ENCODE assay signal across 15 mouse cellular contexts in the genomic region with DNA sequence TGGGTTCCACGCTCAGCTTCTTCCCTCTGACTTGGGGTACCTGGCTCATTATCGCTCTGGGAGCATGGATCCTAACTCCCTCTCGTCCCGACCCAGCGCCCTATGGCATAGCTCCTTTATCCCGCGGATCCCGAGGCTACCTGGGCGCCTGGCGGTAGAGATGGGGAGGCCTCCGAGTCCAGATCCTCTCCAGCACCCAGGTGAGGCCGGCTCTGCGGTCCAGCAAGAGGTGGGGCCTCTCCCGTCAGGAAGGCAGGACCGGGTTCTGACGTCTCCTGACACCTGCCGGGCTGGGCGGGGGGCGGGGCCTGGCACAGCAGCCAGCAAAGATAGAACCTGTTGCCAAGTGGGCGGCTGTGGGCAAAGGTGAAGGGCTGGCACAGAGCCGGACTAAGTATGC. TPM values are rescaled to one million over a fixed set of nuclear protein-coding genes. Genes with fewer than 3 reads are reported as not detected.
DNase-seq lines count a peak whose midpoint lies in the region; ATAC-seq lines count a peak whose summit lies in the region.
"Had no signal": no experiment of that assay in that cellular context is flagged by ENCODE, and none has a peak within 500 bp of the region (broad histone marks: within the 10 kb centered on the region; RNA-seq: fewer than 3 reads in every experiment).

No protein-coding gene starts in this region.

- no peak overlapping the region for H3K27ac ChIP-seq in forebrain, embryonic 16.5 days (ENCODE audit: low read length)
- H3K27ac ChIP-seq: hindbrain, embryonic 14.5 days; left cerebral cortex, adult 2 months; macrophage had no signal

- peaks cover 5% of the 10 kb centered on the region for H3K27me3 ChIP-seq in forebrain, embryonic 16.5 days (replicated peaks; ENCODE audit: control insufficient read depth, insufficient read depth, low read length)

- H3K9ac ChIP-seq in forebrain, embryonic 16.5 days (replicated peaks; ENCODE audit: low read depth, low read length), result no peak overlapping the region
- H3K9ac ChIP-seq: hindbrain, embryonic 14.5 days had no signal

- no peak overlapping the region for H3K4me2 ChIP-seq in forebrain, embryonic 16.5 days (ENCODE audit: low read length)
- H3K4me2 ChIP-seq: hindbrain, embryonic 14.5 days had no signal

- H3K9me3 ChIP-seq in forebrain, embryonic 16.5 days (ENCODE audit: control insufficient read depth, low read length), result 0 out of 2 replicates have a peak, but pooled peaks cover 2% of the 10 kb centered on the region

- ATAC-seq in cerebellum, adult (ENCODE audit: insufficient number of reproducible peaks, low FRiP score, low TSS enrichment), result no peak
- no peak for ATAC-seq in forebrain, embryonic 16.5 days
- ATAC-seq: forebrain, embryonic 14.5 days had no signal

- H3K36me3 ChIP-seq in forebrain, embryonic 16.5 days (ENCODE audit: control insufficient read depth, insufficient read depth), result no peaks in the 10 kb centered on the region

- H3K4me1 ChIP-seq in forebrain, embryonic 16.5 days (replicated peaks; ENCODE audit: control insufficient read depth, insufficient read depth, low read length), result peaks cover 9% of the 10 kb centered on the region

- no peak overlapping the region for H3K4me3 ChIP-seq in forebrain, embryonic 16.5 days (replicated peaks; ENCODE audit: low read length)
- H3K4me3 ChIP-seq: left cerebral cortex, adult 2 months; myocyte had no signal

- 14% methylated on average over 21 of the region's 21 CpGs for WGBS in forebrain, embryonic 16.5 days

- DNase-seq in cerebellum, adult 18-20 months, result peak; percentile 31 to 43
- DNase-seq in urinary bladder, adult 2 months (ENCODE audit: low spot score), result peak; percentile 56
- no peak for DNase-seq in urinary bladder, postnatal 10 days (ENCODE audit: low spot score)
- DNase-seq in lung, postnatal 10 days, result peak; percentile 71
- no peak for DNase-seq in MN1 (ENCODE audit: low spot score)
- no peak for DNase-seq in right cerebral cortex, postnatal 10 days (ENCODE audit: low spot score in 2 of 2)
- DNase-seq: right cerebral cortex, adult 18-20 months; thymus, adult 18-20 months had no signal

RNA-seq across cellular contexts. Expression of a gene that starts 1.5 kb away (rescaled TPM):
- 8.7 and 16.9 TPM in 2 replicates for polyA plus RNA-seq in urinary bladder, adult 2 months (2012; rRNA removed)
- 1.6 and 1.7 TPM in 2 replicates for polyA plus RNA-seq in forebrain, embryonic 16.5 days (2015; fragmentation: Nextera tagmentation; extraction: Ambion mirVana)
- polyA plus RNA-seq: macrophage had no signal

RNA-seq across cellular contexts. Expression of a gene that starts 39.4 kb away (rescaled TPM):
- not detected in 2 replicates for polyA plus RNA-seq in urinary bladder, adult 2 months (2012; rRNA removed)
- polyA plus RNA-seq in forebrain, embryonic 16.5 days (2015; fragmentation: Nextera tagmentation; extraction: Ambion mirVana), result not detected in 2 replicates
- polyA plus RNA-seq: forebrain, embryonic 14.5 days; hindbrain, embryonic 14.5 days; macrophage; myocyte had no signal

Comparison
In these comparisons a context has a peak if more than half of its experiments do, and no peak if none do; other contexts are left out.
1. DNase-seq: peak in cerebellum, adult 18-20 months (2 of 2), urinary bladder, adult 2 months (single experiment) and lung, postnatal 10 days (single experiment); none in urinary bladder, postnatal 10 days (single experiment), MN1 (single experiment) and right cerebral cortex, postnatal 10 days (0 of 2).